Mouse (Mus musculus) neutrophil, adult 5-6 weeks (primary cell): ENCODE data around the gene Ncbp2. TPM values are rescaled to one million over a fixed set of nuclear protein-coding genes. Genes with fewer than 3 reads are reported as not detected.

Source experiments
- ATAC-seq: fragments of 151-379, 151-347 bp; 2 replicates; pipeline ENCODE4 v1.8.0; 2017; ENCODE audit warnings: mild to moderate bottlenecking, moderate TSS enrichment; ENCODE audit not compliant: insufficient number of reproducible peaks, poor library complexity, low FRiP score, severe bottlenecking; ENCODE audit errors: extremely low read depth
- total RNA-seq: library from RNA; stranded (forward); fragments of 200-1000 nt; gene quantifications from 2 replicates; pipeline ENCODE4 v1.2.3, GENCODE M21; 2017

The Ncbp2 gene
- total RNA-seq, 1 experiment from 2014 or later = 15.1 TPM

GRCm38 (mm10) chr16:31996371-31996770 is 48.1 kb downstream of the Ncbp2 start:
- no peak for ATAC-seq

GRCm38 (mm10) chr16:32002509-32003477 is 54.5 kb downstream of the Ncbp2 start, which contains the start of gene Senp5:
Gene Senp5, minus strand, starts transcription at chr16:32003287.
- peak; percentile 100 for ATAC-seq

- ATAC-seq = no peak
These were observed 56.4 kb downstream of the Ncbp2 start for GRCm38 (mm10) chr16:32004731-32005130.

- ATAC-seq = no peak
These were observed 60.4 kb downstream of the Ncbp2 start for GRCm38 (mm10) chr16:32008529-32009293.

- no peak for ATAC-seq
These were observed 61.6 kb downstream of the Ncbp2 start for GRCm38 (mm10) chr16:32009913-32010312.

- ATAC-seq = no peak
These were observed 62.0 kb downstream of the Ncbp2 start for GRCm38 (mm10) chr16:32010330-32010729.

Other genes starting within 250 kb of the Ncbp2 start
- gene Meltf, start 69.7 kb upstream of the Ncbp2 start, total RNA-seq = not detected in 2 replicates
- gene Pigz, start 14.7 kb upstream of the Ncbp2 start, total RNA-seq = not detected in 2 replicates
- gene 0610012G03Rik, start within 50 bp of the Ncbp2 start, total RNA-seq = 9.0 and 10.9 TPM in 2 replicates
- 15.1 and 16.5 TPM in 2 replicates for gene Senp5, start 54.8 kb downstream of the Ncbp2 start, total RNA-seq
- gene Pak2, start 130.8 kb downstream of the Ncbp2 start, total RNA-seq = 114 and 128 TPM in 2 replicates
- gene Pigx, start 151.2 kb downstream of the Ncbp2 start, total RNA-seq = 65.8 and 67.4 TPM in 2 replicates
- gene Cep19, start 151.3 kb downstream of the Ncbp2 start, total RNA-seq = 59.0 and 64.6 TPM in 2 replicates
- gene Nrros, start 217.1 kb downstream of the Ncbp2 start, total RNA-seq = 142 and 149 TPM in 2 replicates
- gene Bex6, start 231.3 kb downstream of the Ncbp2 start, total RNA-seq = 1.6 TPM in 1 of 2 replicates, not detected in the other